Mouse (Mus musculus) olfactory bulb, adult 2 months (tissue): ENCODE results near the gene Lrrc23. TPM values are rescaled to one million over a fixed set of nuclear protein-coding genes. Genes with fewer than 3 reads are reported as not detected.

Source experiments
- H3K27ac ChIP-seq: fragments of 200-500 bp; 2 replicates; pipeline ENCODE4 v1.5.1; 2012; ENCODE audit warnings: low read depth, low read length; ENCODE audit not compliant: insufficient read depth
- H3K4me1 ChIP-seq: fragments of 200-500 bp; 2 replicates; pipeline ENCODE4 v1.6.1; 2012; ENCODE audit warnings: low read length; ENCODE audit not compliant: control insufficient read depth, insufficient read depth
- H3K4me3 ChIP-seq: fragments of 200-500 bp; 2 replicates; pipeline ENCODE4 v1.5.1; 2012; ENCODE audit warnings: mild to moderate bottlenecking, low read depth, low read length, moderate library complexity; ENCODE audit not compliant: insufficient read depth
- CTCF ChIP-seq: fragments of 200-500 bp; IDR thresholded peaks from 2 replicates; pipeline ENCODE4 v1.5.1; 2012; ENCODE audit warnings: low read depth, mild to moderate bottlenecking, low read length, moderate library complexity; ENCODE audit not compliant: insufficient read depth
- POLR2A ChIP-seq: fragments of 200-500 bp; IDR thresholded peaks from 2 replicates; pipeline ENCODE4 v1.6.1; 2012; ENCODE audit warnings: mild to moderate bottlenecking, low read depth, low read length, moderate library complexity; ENCODE audit not compliant: insufficient read depth
- whole genome bisulfite sequencing: fragments of 180-500 bp; shearing (Covaris S2); methylation state at CpG from one replicate; pipeline ENCODE4 v1.1.7; 2018; 5-methylcytosine and 5-hydroxymethylcytosine counted together
- polyA plus RNA-seq: library from polyadenylated mRNA; stranded (reverse); fragments of >200 nt; gene quantifications from 2 replicates; pipeline ENCODE4 v1.2.4, GENCODE M21; 2012; ENCODE audit warnings: low replicate concordance; ENCODE audit not compliant: missing spikeins, insufficient read depth, insufficient read length

Lrrc23 gene
- polyA plus RNA-seq, 1 experiment = not detected

- H3K4me3 ChIP-seq = no peak overlapping the region
- no peak for TF ChIP-seq CTCF
- no peak for TF ChIP-seq POLR2A
- WGBS = 66% methylated on average over 7 of the region's 7 CpGs
- H3K4me1 ChIP-seq = peaks cover 18% of the 10 kb centered on the region
- H3K27ac ChIP-seq = no peak overlapping the region
Observed at GRCm38 (mm10) chr6:124780917-124781316, 1.4 kb upstream of the Lrrc23 start.

DNA sequence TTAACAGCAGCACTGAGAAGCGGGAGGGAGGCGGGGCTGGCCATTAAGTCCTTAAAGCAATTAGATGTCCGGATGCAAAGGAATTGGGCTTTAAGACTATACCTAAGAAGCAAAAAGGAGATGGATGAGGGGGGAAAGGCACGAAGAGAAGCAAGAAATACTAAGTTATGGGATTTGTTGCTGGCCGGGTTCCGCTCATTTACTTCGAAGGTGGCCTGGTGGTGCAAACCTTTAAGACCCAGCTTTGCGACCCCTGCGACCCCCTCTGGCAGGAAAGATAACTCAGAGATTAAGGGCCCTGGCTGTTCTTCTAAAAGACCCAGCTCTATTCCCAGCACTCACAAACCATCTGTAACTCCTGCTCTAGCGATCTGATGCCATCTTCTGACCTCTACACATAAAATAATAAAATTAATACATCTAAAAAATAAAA is 473 bp upstream of the Lrrc23 start:
- H3K4me3 ChIP-seq = peak overlapping the region; percentile 28
- peaks cover 18% of the 10 kb centered on the region for H3K4me1 ChIP-seq
- TF ChIP-seq CTCF (no peak), POLR2A (no peak)
- 11% methylated on average over 10 of the region's 10 CpGs for WGBS
- H3K27ac ChIP-seq = peak overlapping the region; percentile 55; the same call in 1 of the 2 replicates

GRCm38 (mm10) chr6:124770511-124770910 is 9.0 kb downstream of the Lrrc23 start:
- 93% methylated on average over 15 of the region's 15 CpGs for WGBS
- peak overlapping the region; percentile 87; the same call in 1 of the 2 replicates for H3K27ac ChIP-seq
- TF ChIP-seq CTCF (no peak), POLR2A (no peak)
- peaks cover 39% of the 10 kb centered on the region for H3K4me1 ChIP-seq
- H3K4me3 ChIP-seq = no peak overlapping the region

DNA sequence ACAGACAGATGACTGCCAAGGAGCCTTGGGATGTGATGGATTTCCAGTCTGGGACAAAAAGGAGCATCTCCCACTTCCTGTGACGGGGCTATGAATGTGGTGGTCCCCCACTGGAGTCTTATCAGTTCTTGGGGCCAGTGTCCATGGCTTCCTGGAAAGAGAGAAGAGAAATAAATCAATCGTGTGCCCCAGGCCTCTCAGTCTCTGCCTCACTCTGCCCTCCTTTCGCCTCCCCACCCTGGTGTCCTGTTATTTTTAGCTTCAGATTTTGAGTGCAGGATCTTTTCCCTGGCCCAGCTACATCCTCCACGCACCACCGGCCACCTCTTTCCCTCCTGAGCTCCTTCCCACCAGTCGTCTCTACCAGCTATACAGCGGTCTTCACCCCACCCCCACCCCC is 9.5 kb downstream of the Lrrc23 start:
- peak overlapping the region; percentile 87 for H3K27ac ChIP-seq
- H3K4me3 ChIP-seq = peak overlapping the region; percentile 81
- peaks cover 39% of the 10 kb centered on the region for H3K4me1 ChIP-seq
- WGBS = 40% methylated on average over 7 of the region's 7 CpGs
- TF ChIP-seq POLR2A = no peak
- no peak for TF ChIP-seq CTCF

GRCm38 (mm10) chr6:124769101-124769765 is 10.3 kb downstream of the Lrrc23 start, which contains the start of gene Eno2:
Eno2 (minus strand) TSS chr6:124769673.
- Histone ChIP-seq H3K4me3 (peak within 1 kb of the TSS; percentile 81), H3K4me1 (peaks cover 39% of the 10 kb centered on the region), H3K27ac (peak within 1 kb of the TSS; percentile 91)
- WGBS = under 1% methylated on average over 49 of the region's 54 CpGs
- TF ChIP-seq POLR2A = peak; percentile 88; the same call in 1 of the 2 replicates
- no peak for TF ChIP-seq CTCF

DNA sequence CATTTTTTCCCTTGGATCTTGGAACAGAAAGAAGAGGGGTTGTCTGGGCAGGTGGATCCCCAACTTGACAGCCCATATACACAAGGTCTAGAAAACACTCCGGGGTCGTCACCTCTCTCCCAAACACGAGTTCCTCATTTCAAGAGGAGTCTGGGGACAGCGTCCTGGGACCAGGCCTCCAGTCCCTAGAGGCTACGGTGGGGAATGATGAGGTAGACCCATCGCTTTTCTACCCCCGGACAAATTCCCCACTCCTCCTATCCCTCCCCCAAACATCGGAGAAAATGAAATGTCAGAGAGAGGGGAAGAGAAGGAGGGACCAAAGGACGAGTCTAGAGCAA is 10.9 kb downstream of the Lrrc23 start:
- peaks cover 39% of the 10 kb centered on the region for H3K4me1 ChIP-seq
- H3K27ac ChIP-seq = peak overlapping the region; percentile 91
- 3% methylated on average over 9 of the region's 9 CpGs for WGBS
- H3K4me3 ChIP-seq = peak overlapping the region; percentile 81
- TF ChIP-seq POLR2A = no peak
- no peak for TF ChIP-seq CTCF

DNA sequence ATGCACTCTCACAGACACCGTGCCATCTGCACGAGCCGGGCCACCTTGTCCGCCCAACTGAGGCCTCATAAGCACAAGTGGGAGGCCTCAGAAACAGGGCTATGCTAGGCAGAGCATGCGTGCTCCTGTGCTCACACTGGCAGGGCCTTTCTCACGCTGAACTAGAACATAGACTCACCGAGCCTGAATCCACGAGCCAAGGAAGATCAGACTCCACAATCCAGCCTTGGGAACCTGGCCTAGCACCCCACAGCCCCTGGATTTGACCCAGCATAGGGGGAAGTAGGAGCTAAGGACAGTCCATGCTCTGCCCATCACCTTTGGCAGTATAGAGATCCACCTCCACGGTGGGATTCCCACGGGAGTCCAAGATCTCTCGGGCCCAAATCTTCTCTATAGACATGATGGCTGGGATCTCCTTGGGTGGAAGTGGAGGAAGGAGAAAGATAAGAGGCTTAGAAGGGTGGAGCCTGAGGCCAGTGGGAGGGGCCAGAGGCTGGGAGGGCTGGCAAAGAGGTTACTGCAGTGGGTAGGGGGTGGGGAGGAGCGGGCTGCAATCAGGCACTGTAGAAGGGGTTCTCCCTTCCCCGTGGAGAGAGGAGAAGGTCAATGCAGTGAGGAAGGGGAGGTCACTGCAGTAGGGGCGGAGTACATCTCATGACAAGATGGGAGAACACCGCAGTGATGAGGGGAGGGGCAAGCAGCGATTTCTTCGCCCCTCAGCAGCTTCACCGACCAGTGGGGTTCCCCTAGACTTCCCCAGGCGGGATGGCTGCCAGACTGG is 11.4 kb downstream of the Lrrc23 start:
- H3K4me3 ChIP-seq = peak overlapping the region; percentile 81
- H3K27ac ChIP-seq = peak overlapping the region; percentile 91
- H3K4me1 ChIP-seq = peaks cover 45% of the 10 kb centered on the region
- no peak; the same call in 1 of the 2 replicates for TF ChIP-seq POLR2A
- WGBS = 13% methylated on average over 19 of the region's 19 CpGs

DNA sequence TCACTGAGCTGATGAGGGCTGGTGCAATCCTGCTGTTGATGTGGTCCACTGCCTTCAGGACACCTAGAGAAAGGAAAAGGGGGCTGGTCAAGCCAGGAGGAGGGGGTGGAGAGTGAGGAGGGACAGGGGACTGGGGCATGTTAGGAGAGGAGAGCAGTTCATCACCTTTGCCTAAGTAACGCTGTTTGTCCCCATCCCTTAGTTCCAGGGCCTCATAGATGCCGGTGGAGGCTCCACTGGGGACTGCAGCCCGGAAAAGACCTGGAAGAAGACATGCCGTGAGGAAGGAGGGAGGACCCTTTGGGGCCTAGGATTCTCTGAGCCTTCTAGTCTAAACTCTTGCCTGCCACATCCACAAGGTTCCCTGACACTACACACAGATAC is 12.0 kb downstream of the Lrrc23 start:
- WGBS = 20% methylated on average over 4 of the region's 4 CpGs
- H3K27ac ChIP-seq = peak overlapping the region; percentile 82
- TF ChIP-seq POLR2A (no peak), CTCF (no peak)
- H3K4me1 ChIP-seq = peaks cover 51% of the 10 kb centered on the region
- peak overlapping the region; percentile 81 for H3K4me3 ChIP-seq

DNA sequence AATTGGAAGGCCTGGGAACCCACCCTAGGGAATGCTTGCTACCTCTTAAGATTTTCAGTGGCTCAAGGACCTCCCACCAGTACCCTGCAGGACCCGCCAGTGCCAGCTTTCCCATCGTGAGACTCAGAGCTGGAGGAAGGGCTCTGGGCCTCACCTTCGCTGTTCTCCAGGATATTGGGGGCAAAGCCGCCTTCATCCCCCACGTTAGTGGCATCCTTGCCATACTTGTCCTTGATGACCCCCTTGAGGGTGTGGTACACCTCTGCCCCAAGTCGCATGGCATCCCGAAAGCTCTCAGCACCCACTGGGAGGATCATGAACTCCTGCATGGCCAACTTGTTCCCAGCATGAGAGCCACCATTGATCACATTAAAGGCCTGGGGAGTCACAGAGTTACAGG is 13.6 kb downstream of the Lrrc23 start:
- H3K27ac ChIP-seq = no peak overlapping the region
- H3K4me1 ChIP-seq = peaks cover 52% of the 10 kb centered on the region
- H3K4me3 ChIP-seq = no peak overlapping the region
- TF ChIP-seq POLR2A = no peak
- no peak for TF ChIP-seq CTCF
- 87% methylated on average over 7 of the region's 7 CpGs for WGBS
